Mouse (Mus musculus): ENCODE measurements at regions not wholly inside any gene's neighbourhood (a gene's known extent, or its start where the extent isn't known, plus 50 kb on each side); places are given as distances from the start of the nearest gene placed in this dataset.
"Not testable (repeated sequence)": the region's sequence is repeated elsewhere in the genome, so short reads cannot be mapped to it uniquely, and the experiment has no call there.

DNA sequence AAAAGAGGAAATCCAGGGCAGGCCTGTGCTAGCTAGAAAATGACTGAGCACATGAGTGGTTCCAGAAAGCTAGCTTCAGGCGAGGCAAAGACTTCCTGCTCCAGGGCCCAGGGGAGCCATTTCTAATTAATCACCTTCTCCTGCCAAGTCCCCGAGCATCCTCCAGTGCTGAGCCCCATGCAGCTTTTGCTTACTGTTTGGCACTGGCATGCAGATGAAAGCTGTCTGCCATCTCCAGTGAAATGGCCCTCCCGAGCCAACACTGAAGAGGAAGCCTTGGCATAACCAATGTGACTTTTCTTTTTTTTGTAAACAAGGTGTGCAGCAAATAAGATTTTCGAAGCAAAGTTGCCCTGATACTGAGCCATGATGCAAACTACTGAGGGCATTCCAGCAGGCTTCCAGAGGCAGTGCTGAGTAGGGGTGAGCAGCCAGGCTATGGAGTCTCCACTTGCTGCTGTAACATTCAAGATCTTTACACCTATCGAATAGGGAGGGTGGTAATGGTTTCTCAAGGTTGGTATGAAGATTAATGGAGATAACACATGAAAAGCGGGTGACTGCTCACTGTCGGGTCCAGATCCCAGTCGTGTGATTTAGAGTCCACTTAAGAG, 125.4 kb upstream of the Immp2l start:
- in situ Hi-C loops (cut with MseI, MboI), result no loop called here

DNA sequence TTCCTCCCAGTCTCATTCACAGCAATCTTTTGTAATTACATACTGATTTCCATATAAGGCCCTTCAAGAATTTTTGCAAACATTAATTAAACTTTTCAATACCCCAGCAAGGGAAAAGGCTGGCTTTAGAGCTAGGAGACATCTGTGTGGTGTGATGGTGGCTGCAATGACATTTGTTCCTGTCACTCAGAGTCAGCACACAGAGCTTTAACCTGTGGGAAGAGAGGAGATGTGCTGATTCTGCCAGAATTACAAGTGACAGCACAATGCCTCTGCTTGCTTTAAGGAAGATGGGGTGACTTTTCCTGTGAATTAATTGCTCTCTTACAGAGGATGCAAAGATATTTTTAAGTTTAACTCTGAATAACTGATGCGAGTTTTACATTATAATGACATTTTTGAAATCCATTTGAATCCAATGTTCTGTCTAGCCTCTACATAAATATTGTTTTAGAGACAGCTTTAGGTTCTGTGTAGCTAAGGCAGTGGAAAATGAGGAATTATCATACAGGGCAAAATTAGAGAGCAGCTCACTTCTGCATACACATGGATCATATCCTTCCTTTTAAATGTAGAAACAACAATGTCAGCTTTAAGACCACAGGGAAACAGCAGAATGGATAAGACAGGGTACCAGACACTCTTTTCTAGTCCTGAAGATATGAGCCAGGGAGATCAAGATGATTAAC, 118.1 kb upstream of the Immp2l start:
- in situ Hi-C loops (cut with MseI, MboI), result no loop called here

DNA sequence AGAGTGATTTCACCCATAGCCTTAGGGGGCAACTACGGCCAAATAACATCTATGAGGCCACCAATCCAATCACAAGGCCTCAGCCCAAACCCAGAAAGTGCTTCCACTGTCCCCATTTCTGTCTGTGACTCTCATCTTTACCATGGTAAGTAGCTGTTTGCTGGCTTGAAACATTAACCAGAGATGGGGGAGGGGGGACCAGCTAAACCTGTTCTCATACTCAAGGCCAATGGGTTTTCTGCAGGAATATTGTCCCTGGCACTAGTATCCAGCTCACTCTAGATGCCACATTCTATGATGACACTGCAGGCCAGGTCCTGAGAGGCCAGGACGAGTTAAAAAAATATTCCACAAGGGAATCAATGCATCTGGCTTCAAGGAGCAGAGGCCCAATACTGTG, 117.1 kb upstream of the Immp2l start:
- in situ Hi-C loops (cut with MseI, MboI), result no loop called here

DNA sequence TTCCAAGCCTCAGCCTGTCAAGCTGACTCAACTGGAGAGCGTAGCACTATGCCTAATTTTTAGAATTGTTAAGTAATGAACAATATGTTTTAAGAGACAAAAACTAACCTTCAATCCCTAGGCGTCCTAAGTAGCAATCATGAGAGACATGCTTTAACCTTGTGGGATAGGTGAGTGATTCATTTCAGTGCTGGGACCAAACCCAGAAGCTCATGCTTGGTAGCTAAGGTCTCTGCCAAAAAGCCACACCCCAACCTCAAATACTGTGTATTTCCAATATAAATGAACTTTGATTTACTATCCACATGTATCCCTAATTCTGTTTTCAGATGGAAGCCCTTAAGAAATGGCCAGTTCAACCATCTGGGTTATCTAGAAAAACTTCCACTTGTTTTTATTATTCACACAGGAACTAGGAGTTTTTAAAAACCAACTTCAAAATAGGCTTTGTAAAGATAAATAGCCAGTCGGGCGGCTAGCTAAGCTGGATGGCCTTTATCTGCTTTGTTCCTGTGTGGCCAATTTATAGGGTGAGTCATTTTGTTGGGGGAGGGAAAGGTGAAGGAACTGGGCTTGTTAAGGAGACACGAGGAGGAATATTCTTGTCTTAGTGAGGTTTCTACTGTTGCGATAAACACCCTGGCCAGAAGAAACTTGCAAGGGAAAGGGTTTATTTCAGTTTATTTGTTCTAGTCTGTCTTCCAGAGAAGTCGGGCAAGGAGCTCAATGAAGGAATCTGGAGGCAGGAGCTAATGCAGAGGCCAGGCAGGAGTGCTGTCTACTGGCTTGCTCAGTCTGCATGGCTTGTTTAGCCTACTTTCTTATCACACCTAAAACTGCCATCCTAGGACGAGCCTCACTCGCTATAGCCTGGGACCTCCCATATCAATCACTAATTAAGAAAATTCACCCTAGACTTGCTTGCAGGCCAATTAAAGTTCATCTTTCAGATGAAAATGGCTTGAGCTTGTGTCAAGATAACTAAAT, 114.8 kb upstream of the Immp2l start:
- in situ Hi-C loops (cut with MseI, MboI), result no loop called here

DNA sequence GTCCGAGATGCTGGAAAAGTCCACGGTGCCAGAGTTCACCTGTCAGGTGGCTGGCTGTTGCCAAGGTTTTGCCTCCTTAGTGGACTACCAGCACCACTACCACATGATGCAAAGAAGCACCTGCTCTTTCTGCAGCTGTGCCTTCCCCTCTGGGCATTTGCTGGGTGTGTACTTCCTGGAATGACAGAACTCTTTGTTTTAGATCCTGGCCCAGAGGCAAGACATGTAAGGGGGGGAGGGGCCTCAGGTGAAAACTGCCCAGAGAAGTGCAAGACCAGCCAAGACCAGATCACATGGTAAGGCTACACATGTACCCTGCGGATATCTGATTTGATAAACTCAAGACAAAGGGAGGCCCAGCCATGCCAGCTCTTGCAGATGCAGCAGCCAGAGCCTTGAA, 106.4 kb upstream of the Immp2l start:
- in situ Hi-C loops (cut with MseI, MboI), result no loop called here

DNA sequence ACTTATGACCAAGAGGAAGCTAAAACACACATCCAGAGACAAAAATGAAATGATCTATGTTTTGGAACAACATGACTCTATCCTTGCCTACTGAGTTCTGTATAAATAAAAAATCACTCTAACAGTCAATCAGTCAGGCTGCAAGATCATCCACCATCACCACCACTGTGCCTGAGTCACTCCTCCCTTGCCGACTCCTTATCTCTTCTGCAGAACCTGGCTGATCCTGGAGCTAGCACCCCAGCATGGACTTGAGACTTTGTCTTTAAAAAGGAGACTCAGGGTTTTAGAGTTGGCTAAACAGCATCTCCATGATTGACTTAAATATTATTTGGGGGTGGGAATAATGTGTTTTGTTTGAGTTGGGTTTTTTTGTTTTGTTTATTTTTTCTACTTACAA, 101.9 kb upstream of the Immp2l start:
- in situ Hi-C loops (cut with MseI, MboI), result loop anchor here in 1 of 2 experiments (10.0 kb wide), 1 partner anchor 77 kb away; no protein-coding TSS in a partner anchor

DNA sequence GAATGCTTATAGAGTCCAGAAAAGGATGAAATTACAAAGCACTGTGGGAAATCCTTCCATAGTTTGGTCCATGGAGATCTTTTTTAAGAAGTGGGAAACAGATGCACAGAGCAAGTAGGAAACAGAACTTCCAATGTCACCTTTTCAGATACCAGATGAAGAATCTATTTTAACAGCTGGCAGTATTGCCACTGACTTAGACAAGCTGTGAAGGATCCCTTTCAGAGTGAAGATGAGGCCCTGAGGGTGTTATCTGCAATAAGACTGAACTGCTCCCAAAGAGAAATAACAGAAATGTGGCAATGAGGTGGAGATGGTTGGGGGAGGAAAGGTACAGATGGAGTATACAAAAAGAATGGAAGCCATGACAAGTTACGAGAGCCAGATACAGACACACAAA, 97.2 kb upstream of the Immp2l start:
- in situ Hi-C loops (cut with MseI, MboI), result loop anchor here in 1 of 2 experiments (10.0 kb wide), 1 partner anchor 82 kb away; no protein-coding TSS in a partner anchor

DNA sequence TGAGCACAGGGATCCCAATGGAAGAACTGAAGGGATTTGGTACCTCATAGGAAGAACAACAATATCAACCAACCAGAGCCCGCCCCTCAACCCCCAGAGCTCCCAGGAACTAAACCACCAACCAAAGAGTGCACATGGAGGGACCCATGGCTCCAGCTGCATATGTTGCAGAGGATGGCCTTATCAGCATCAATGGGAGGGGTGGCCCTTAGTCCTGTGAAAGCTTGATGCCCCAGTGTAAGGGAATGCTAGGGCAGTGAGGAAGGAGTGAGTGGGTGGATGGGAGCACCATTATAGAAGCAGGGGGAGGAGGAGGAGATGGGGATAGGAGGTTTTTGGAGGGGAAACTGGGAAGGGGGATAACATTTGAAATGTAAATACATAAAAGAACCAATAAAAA, 94.5 kb upstream of the Immp2l start:
- in situ Hi-C loops (cut with MseI, MboI), result loop anchor here in 1 of 2 experiments (10.0 kb wide), 1 partner anchor 85 kb away; no protein-coding TSS in a partner anchor

DNA sequence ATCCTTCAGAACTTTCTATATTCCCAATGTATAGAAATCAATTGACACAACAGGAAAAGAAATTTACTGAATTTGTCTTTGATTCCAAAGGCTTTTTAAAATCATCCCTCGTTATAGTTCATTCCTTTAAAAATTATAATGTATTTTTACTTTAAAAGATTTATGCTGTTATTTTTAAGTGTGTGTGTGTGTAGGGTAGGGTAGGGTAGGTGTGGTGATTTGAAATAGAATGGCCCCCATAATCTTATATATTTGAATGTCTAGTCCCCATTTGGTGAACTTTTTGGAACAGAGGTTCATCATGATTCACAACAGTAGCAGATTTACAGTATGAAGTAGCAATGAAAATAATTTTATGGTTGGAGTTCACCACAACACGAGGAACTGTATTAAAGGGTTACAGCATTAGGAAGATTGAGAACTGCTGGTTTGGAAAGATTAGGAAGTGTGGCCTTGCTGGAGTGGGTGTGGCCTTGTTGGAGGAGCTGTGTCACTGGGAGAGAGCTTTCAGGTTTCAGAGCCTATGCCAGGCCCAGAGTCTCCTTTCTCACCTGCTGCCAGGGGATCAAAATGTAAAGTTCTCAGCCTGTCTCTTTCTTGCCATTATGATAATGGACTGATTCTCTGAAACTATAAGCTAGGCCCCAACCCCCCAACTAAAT, 88.7 kb upstream of the Immp2l start:
- in situ Hi-C loops (cut with MseI, MboI), result no loop called here

DNA sequence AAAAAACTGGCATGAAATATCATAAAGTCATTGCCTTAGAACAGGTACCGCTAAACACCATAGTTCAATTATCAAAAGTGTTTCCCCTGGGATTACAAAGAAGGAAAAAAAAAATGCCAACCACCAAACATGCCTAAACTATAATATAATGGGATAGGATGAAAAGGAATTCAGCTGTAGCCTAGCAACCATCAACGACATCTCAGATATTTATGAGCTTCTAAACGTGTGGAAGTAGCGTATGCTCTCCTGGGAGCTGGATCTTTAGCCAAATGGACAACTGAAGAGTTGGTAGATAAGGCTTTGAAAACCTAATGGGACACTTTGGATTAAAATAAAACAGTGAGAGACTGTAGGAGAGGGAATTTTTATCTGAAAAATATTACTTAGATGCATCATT, 86.9 kb upstream of the Immp2l start:
- in situ Hi-C loops (cut with MseI, MboI), result no loop called here

DNA sequence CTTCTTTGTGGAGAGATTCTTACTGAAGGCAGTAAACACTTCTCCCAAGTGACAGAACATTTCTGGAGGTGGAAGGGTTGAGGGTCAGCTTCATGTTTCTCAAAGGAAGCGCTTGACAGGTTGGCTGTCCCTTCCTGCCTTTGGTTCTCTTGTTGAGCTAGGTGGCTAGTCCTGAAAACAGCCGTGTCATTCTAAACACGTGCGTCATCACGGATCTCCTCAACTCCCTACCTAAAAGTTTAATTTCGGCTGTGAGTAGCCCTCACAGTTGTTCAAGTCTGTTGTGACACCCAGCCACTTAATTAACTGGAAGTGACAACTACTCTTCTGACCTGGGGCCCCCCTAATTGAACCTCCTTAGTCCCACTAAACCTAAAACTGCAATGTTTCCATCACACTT, 77.0 kb upstream of the Immp2l start:
- in situ Hi-C loops (cut with MseI, MboI), result no loop called here

DNA sequence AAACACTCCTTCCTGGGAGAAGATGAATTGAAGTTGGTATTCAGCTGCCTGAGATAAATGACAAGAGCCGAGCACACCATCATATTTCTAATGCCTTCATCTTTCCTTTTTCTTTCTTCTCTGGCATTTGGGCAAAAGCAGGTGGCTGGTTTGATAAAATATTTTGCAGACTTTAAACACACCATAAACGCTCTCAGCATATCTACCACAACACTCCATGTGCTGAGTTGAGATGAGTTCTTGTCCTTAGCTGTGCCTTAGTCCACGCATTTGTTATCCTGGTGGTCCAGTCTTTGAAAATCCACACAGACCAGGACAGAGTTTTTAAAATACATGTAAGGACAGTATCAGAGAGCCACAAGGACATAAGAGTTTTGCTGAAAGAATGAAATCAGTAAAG, 74.3 kb upstream of the Immp2l start:
- in situ Hi-C loops (cut with MseI, MboI), result no loop called here

DNA sequence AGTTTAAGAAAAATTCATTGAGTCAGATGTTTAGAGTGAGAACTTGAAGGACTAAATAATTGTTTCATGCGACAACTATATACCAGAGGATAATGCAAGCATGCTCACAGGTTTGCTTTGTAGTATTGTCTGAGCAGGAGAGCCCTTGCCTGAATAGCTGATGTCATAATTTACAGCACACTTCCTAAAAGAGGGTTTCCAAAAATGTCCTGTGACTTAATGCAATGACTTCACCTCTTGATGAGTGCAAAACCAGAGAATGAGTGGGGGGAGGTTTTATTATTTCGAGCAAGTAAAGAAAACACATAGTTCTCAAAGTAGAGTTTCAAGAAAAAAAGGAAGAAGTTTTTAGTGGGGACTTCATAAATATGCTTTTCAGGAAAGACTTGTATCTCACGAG, 65.4 kb upstream of the Immp2l start:
- in situ Hi-C loops (cut with MseI, MboI), result no loop called here

DNA sequence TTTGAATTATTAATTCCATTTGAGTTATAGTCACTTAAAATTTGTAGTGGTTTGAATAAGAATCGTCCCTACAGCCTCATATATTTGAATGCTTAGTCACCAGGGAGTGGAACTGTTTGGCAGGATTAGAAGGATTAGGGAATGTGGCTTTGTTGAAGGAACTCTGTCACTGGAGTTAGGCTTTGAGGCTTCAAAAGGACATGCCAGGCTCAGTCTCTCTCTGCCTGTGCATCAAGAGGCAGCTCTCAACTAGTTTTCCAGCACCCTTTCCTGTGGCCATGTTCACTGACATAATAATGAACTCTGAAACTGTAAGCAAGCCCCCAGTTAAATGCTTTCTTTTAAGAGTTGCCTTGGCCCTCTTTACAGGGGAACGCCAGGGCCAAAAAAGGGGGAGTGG, 58.9 kb upstream of the Immp2l start:
- in situ Hi-C loops (cut with MseI, MboI), result no loop called here

DNA sequence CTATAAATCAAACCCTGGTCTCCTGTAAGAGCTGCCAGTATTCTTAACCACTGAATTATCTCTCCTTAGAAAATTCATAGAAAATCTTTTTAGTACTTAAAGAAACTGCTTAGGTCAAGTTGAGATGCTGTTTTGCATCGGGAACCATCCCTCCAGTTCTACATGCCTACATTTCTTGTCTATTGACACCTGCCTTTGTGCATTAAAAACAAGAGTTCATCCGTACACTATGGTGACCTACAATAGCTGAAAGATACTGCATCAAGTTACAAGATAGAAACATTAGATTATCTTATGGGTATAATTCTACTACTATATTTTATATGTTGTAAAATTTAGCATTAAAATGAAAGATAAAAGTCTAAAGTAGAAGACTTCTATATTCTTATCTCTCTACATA, 57.6 kb upstream of the Immp2l start:
- in situ Hi-C loops (cut with MseI, MboI), result no loop called here

DNA sequence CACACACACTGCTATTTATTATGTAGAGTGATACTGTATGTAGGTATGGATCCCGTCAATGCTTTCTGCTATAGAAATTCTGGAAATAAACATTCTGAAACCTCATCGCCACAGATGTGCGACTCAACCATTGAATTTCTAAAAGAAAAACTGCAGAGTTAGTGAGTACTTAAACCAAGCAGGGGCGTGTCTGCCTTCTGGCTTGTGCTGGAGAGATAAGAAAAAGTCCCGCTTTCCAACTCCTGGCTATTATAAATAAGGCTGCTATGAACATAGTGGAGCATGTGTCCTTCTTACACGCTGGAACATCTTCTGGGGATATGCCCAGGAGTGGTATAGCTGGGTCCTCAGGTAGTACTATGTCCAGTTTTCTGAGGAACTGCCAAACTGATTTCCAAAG, 57.2 kb upstream of the Immp2l start:
- in situ Hi-C loops (cut with MseI, MboI), result not testable (repeated sequence)

DNA sequence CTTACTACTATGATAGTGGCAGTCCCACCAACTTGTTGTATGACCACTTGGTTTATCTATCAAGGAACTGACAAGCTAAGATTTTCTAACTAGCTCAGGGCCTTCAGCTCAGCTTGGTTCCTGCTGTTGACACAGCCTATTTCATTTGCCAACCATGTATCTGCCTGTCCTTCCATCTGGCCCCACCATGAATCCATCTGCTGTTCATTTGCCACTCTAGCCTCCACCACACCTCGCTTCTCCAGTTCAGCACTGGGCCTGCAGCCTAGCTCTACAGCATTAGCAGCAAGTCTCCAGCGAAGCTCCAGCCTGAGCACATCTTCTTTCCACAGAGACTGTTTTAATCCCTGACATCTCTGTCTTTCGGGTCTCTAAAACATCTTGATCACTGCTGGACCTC, 51.0 kb upstream of the Immp2l start:
- in situ Hi-C loops (cut with MseI, MboI), result no loop called here

All from mouse trophoblast stem cell (cell line).